Mouse (Mus musculus) liver, embryonic 14.5 days (tissue): ENCODE results near the gene Ttc32. TPM values are rescaled to one million over a fixed set of nuclear protein-coding genes. Genes with fewer than 3 reads are reported as not detected.

Source experiments
- ATAC-seq: fragments of 200-750 bp; cut with Nextera tagmentation; 2 replicates; pipeline ENCODE4 v1.8.0; 2017; ENCODE audit warnings: moderate number of reproducible peaks, mild to moderate bottlenecking, moderate library complexity; ENCODE audit not compliant: insufficient read depth
- DNase-seq, 3 experiments: peaks; one replicate each; pipeline ENCODE4 v3.0.0-alpha.2; 2012 to 2013; ENCODE audit warnings: low read depth in 3 of 3, low spot score in 3 of 3
- H3K27ac ChIP-seq: fragments of 300-500 bp; sonication (generic); 2 replicates; pipeline ENCODE4 v1.5.1; 2014; ENCODE audit warnings: moderate library complexity, mild to moderate bottlenecking, control low read depth, inconsistent platforms
- H3K27me3 ChIP-seq: fragments of 300-500 bp; sonication (generic); 2 replicates; pipeline ENCODE4 v1.6.1; 2014; ENCODE audit warnings: mild to moderate bottlenecking, low read length, moderate library complexity; ENCODE audit not compliant: control insufficient read depth, insufficient read depth
- H3K36me3 ChIP-seq: fragments of 300-500 bp; sonication (generic); replicated peaks from 2 replicates; pipeline ENCODE4 v1.6.1; 2014; ENCODE audit warnings: low read depth; ENCODE audit not compliant: control insufficient read depth, insufficient read depth
- H3K4me1 ChIP-seq, 2 experiments: fragments of 200-500 bp in 1 of 2; fragments of 300-500 bp in 1 of 2; sonication (generic) in 1 of 2; replicated peaks; 2 replicates each; pipeline ENCODE4 v1.6.1; 2012 to 2014; ENCODE audit warnings: antibody characterized with exemption in 1 of 2, inconsistent platforms in 1 of 2, low read length in 1 of 2; ENCODE audit not compliant: control insufficient read depth in 2 of 2, insufficient read depth in 2 of 2
- H3K4me2 ChIP-seq: fragments of 300-500 bp; sonication (generic); 2 replicates; pipeline ENCODE4 v1.6.1; 2014; ENCODE audit warnings: low read depth, mild to moderate bottlenecking, control low read depth, moderate library complexity
- H3K4me3 ChIP-seq, 2 experiments: fragments of 200-500 bp in 1 of 2; fragments of 300-500 bp in 1 of 2; sonication (generic) in 1 of 2; 2 replicates each; pipeline ENCODE4 v1.5.1; 2012 to 2014; ENCODE audit warnings: low read depth in 2 of 2, low read length in 2 of 2, mild to moderate bottlenecking in 2 of 2, control low read depth in 1 of 2, inconsistent platforms in 1 of 2, moderate library complexity in 1 of 2; ENCODE audit not compliant: insufficient read depth in 1 of 2
- H3K9ac ChIP-seq: fragments of 300-500 bp; sonication (generic); replicated peaks from 2 replicates; pipeline ENCODE4 v1.6.1; 2014; ENCODE audit warnings: mild to moderate bottlenecking, control low read depth, moderate library complexity
- H3K9me3 ChIP-seq: fragments of 300-500 bp; sonication (generic); 2 replicates; pipeline ENCODE4 v1.6.1; 2016; ENCODE audit warnings: low read length, mixed read lengths; ENCODE audit not compliant: control insufficient read depth
- CTCF ChIP-seq: IDR thresholded peaks from 2 replicates; pipeline ENCODE4 v1.5.1; 2016; ENCODE audit warnings: antibody characterized with exemption, low read depth, control low read depth
- EP300 ChIP-seq: IDR thresholded peaks from 2 replicates; pipeline ENCODE4 v1.6.1; 2016; ENCODE audit warnings: antibody characterized with exemption, low read depth
- WGBS: fragments of 180-500 bp; shearing (Covaris S2); extraction: QIAGEN DNeasy Blood & Tissue Kit; methylation state at CpG from one replicate; pipeline ENCODE4 v1.1.7; 2014; ENCODE audit not compliant: insufficient replicate concordance; 5-methylcytosine and 5-hydroxymethylcytosine counted together
- polyA plus RNA-seq, 2 experiments: library from polyadenylated mRNA; depleted of rRNA in 1 of 2; stranded (reverse) in 1 of 2; unstranded in 1 of 2; fragments of >200 nt; fragmentation: Nextera tagmentation in 1 of 2; extraction: Ambion mirVana in 1 of 2; gene quantifications; 2 replicates each; pipeline versions ENCODE4 v1.2.1 to v1.2.3; 2012 to 2014

Gene Ttc32
- polyA plus RNA-seq, 2 experiments, result 6.0 to 14.1 TPM

GRCm38 (mm10) chr12:9077554-9078125 is 47.8 kb downstream of the Ttc32 start:
- Histone ChIP-seq H3K9ac (no peak overlapping the region), H3K36me3 (no peaks in the 10 kb centered on the region), H3K9me3 (no peaks in the 10 kb centered on the region), H3K27ac (no peak overlapping the region), H3K4me1 (no peaks in the 10 kb centered on the region), H3K4me2 (no peak overlapping the region), H3K27me3 (no peaks in the 10 kb centered on the region), H3K4me3 (no peak overlapping the region)
- TF ChIP-seq EP300 (no peak), CTCF (no peak)
- 63% methylated on average over 3 of the region's 3 CpGs for WGBS
- ATAC-seq (no peak), DNase-seq (no peak)

DNA sequence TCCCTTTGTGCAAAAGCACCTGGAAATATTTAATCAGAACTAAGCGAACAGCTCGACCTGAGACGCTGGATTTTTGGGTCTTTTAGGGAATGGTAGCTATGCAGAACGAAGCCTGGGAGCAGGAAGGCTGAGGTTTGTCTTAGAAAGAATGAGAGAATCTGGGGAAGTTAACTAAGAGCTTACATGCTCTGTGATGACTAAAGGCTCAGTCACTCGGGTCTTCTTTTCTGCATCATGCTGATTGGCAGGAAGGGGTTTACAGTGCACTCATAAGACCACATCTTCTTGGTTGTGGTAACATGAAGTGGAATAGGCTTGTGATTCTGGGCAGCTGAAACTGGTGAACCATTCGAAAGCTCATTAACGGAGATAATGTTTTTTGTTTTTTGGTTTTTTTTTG is 60.4 kb downstream of the Ttc32 start:
- ATAC-seq (no peak), DNase-seq (no peak)
- Histone ChIP-seq H3K27me3 (no peaks in the 10 kb centered on the region), H3K9me3 (no peaks in the 10 kb centered on the region), H3K36me3 (no peaks in the 10 kb centered on the region), H3K27ac (no peak overlapping the region), H3K9ac (no peak overlapping the region), H3K4me2 (no peak overlapping the region), H3K4me3 (no peak overlapping the region), H3K4me1 (no peaks in the 10 kb centered on the region)
- 60% methylated on average over 7 of the region's 7 CpGs for WGBS
- TF ChIP-seq CTCF, result no peak
- TF ChIP-seq EP300, result no peak

Other genes starting within 250 kb of the Ttc32 start
- gene Laptm4a, start 108.3 kb upstream of the Ttc32 start, polyA plus RNA-seq (2012; rRNA removed), result 62.7 and 63.4 TPM in 2 replicates
- 45.9 and 48.9 TPM in 2 replicates for gene Laptm4a, start 108.3 kb upstream of the Ttc32 start, polyA plus RNA-seq (2014; fragmentation: Nextera tagmentation; extraction: Ambion mirVana)
- gene Matn3, start 82.1 kb upstream of the Ttc32 start, polyA plus RNA-seq (2012; rRNA removed), result 0.04 and 0.07 TPM in 2 replicates
- 0.03 and 0.14 TPM in 2 replicates for gene Matn3, start 82.1 kb upstream of the Ttc32 start, polyA plus RNA-seq (2014; fragmentation: Nextera tagmentation; extraction: Ambion mirVana)
- 0.31 and 0.63 TPM in 2 replicates for gene Wdr35, start 56.1 kb upstream of the Ttc32 start, polyA plus RNA-seq (2012; rRNA removed)
- 1.4 and 2.0 TPM in 2 replicates for gene Wdr35, start 56.1 kb upstream of the Ttc32 start, polyA plus RNA-seq (2014; fragmentation: Nextera tagmentation; extraction: Ambion mirVana)